Mouse (Mus musculus) hematopoietic multipotent progenitor cell, adult 10-12 weeks (in vitro differentiated cells): ENCODE measurements around the gene Ccl8. TPM values are rescaled to one million over a fixed set of nuclear protein-coding genes. Genes with fewer than 3 reads are reported as not detected.

ENCODE experiments used
- polyA plus RNA-seq: library from polyadenylated mRNA; stranded (reverse); fragments of >175 nt; gene quantifications from 2 replicates; pipeline ENCODE4 v1.2.3, GENCODE M21; 2012; ENCODE audit warnings: low replicate concordance

Gene Ccl8
- not detected in 2 replicates for polyA plus RNA-seq

GRCm38 (mm10) chr11:82114885-82115284 is at the start of gene Ccl8:
Gene Ccl8, plus strand, starts transcription at chr11:82115185.

GRCm38 (mm10) chr11:82101529-82101928 is 13.5 kb upstream of the Ccl8 start, which contains the start of gene Ccl12:
Gene Ccl12, plus strand, starts transcription at chr11:82101845.

Other genes starting within 250 kb of the Ccl8 start
- not detected in 2 replicates for gene Asic2, start 146.7 kb upstream of the Ccl8 start, polyA plus RNA-seq
- 0.29 and 0.40 TPM in 2 replicates for gene Ccl2, start 79.6 kb upstream of the Ccl8 start, polyA plus RNA-seq
- gene Gm17268, start 76.6 kb upstream of the Ccl8 start, polyA plus RNA-seq, result not detected in 2 replicates
- gene Ccl7, start 69.5 kb upstream of the Ccl8 start, polyA plus RNA-seq, result not detected in 2 replicates
- gene Ccl11, start 57.4 kb upstream of the Ccl8 start, polyA plus RNA-seq, result not detected in 2 replicates
- gene Ccl12, start 13.3 kb upstream of the Ccl8 start, polyA plus RNA-seq, result not detected in 2 replicates
- gene Ccl1, start 190.5 kb downstream of the Ccl8 start, polyA plus RNA-seq, result 0.33 TPM in 1 of 2 replicates, not detected in the other